Mouse (Mus musculus) G1E (cell line): ENCODE results near the gene Gm42742.

Experiments used
- CTCF ChIP-seq: IDR thresholded peaks from 2 replicates; pipeline ENCODE4 v1.5.1; 2012; ENCODE audit warnings: low read depth, low read length, inconsistent platforms, mixed read lengths
- GATA1 ChIP-seq: IDR thresholded peaks from 2 replicates; pipeline ENCODE4 v1.6.1; 2012; ENCODE audit warnings: borderline replicate concordance, low read length, inconsistent platforms, mixed read lengths
- GATA2 ChIP-seq: IDR thresholded peaks from 2 replicates; pipeline ENCODE4 v1.6.1; 2012; ENCODE audit warnings: low read depth, low read length, inconsistent platforms, borderline replicate concordance
- TAL1 ChIP-seq: conservative IDR thresholded peaks from 2 replicates; pipeline ENCODE4 v1.6.1; 2012; ENCODE audit warnings: low read depth, low read length, inconsistent platforms, mixed read lengths

DNA sequence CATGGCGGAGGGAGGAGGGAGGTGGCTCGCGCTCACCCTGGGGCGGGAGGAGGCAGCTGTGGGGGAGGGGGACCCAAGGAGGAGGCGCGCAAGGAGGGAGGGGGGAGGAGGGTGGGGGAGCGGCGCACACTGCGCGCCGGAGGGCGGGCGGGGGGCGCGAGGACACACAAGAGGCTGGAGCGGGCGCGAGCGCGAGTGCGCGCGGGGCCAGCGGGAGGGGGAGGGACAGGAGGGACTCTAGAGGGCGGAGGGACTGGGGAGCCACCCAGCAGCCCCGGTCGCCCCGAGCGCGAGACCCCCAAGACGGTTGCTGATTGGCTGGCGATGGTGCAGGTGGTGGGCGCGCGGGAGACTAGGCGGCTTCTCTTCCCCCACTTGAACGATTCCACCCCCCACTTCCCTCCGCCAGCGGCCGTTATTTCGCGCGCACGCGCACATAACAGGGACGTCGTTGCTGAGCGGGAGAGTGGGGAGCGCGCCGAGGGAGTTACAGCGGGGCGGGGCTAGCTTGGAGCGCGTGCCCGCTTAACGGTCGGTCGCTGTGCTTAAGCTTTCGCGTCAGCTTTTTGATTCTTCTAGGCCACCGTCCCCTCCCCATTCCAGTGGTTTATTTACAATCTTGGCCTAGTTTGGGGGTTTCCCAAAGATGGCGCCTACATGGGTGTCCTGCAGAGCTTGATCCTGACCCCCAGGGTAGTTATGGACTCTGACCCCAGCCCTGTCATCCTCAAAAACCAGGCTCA is 6.3 kb upstream of the Gm42742 start, which contains the start of gene Maz:
- TF ChIP-seq CTCF: no peak
- no peak for TF ChIP-seq TAL1
- no peak for TF ChIP-seq GATA2
- TF ChIP-seq GATA1: no peak
